ENCODE assay signal across 13 mouse cellular contexts in the genomic region with DNA sequence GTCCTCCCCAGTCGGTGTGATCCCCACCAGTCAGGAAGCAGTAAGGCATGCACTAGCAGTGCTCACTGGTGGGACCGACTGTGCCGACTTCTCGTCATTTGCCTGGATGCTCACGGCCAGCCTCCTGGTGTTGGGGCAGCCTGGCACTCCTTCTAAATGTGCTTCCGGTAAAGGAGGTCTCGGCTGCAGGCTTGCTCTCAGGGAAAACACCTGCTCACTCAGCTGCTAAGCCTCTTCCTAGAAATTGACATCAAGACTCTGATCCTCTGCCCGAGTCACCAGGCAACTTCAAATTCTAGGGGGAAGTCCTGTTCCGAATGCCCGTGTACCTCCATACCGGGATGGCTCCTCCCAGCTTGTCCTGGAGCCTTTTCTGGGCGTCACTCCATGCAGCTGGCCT.
"Had no signal": no experiment of that assay in that cellular context is flagged by ENCODE, and none has a peak within 500 bp of the region (broad histone marks: within the 10 kb centered on the region; RNA-seq: fewer than 3 reads in every experiment).

No protein-coding gene starts in this region.

- DNase-seq: lung, adult 18-20 months; lung, embryonic 14.5 days; lung, postnatal 10 days; lung, postnatal 4 days; midbrain, embryonic 14.5 days; right cerebral cortex, postnatal 14 days; thymus, postnatal 14 days; thymus, postnatal 36 days had no signal

- H3K27me3 ChIP-seq: neural tube, embryonic 12.5 days; stomach, embryonic 15.5 days had no signal

- H3K36me3 ChIP-seq: neural tube, embryonic 12.5 days; stomach, embryonic 15.5 days had no signal

- H3K4me2 ChIP-seq: lung, embryonic 14.5 days; midbrain, embryonic 11.5 days; neural tube, embryonic 12.5 days; stomach, embryonic 15.5 days had no signal

- H3K9ac ChIP-seq: liver, embryonic 14.5 days; lung, embryonic 14.5 days; neural tube, embryonic 12.5 days; stomach, embryonic 15.5 days had no signal

- H3K4me3 ChIP-seq: neural tube, embryonic 12.5 days; stomach, embryonic 15.5 days had no signal

- H3K4me1 ChIP-seq: stomach, embryonic 15.5 days had no signal

- H3K27ac ChIP-seq: liver, embryonic 14.5 days; neural tube, embryonic 12.5 days; stomach, embryonic 15.5 days; stomach, postnatal 0 days had no signal

- H3K9me3 ChIP-seq: neural tube, embryonic 12.5 days; stomach, embryonic 15.5 days had no signal
